Mouse (Mus musculus): Measurements from ENCODE around the gene Gm21560. TPM values are rescaled to one million over a fixed set of nuclear protein-coding genes. Genes with fewer than 3 reads are reported as not detected.
"Not testable (repeated sequence)": the region's sequence is repeated elsewhere in the genome, so short reads cannot be mapped to it uniquely, and the experiment has no call there.

The Gm21560 gene
- under 1 TPM; 0.40 to 0.75 TPM for total RNA-seq (2021)
- long read RNA-seq, experiment 1, result 0 reads
- long read RNA-seq, experiment 2, result 0 reads

DNA sequence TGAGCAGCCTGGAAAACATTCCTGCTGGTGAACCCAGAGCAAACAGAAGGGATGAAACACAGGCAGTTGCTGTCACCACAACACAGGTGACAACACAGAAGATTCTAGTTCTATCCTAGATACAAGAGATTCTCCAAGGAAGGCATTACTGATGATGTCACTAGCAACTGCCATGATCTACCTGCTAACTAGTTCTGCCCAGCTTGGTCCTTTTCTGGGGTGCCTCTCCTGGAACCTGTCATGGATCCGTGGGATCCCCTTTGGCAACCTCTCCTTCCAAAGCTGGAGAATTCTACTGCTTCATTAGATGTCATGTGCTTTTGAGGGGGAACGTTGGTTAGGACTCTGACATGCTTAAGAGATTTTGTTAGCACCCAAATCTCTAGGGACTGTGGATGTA, at the start of gene Gm21560:
TSS of gene Gm21560 (minus strand) at position 101 of the 400 bp plus-strand sequence.
- not testable (repeated sequence) for DNase-seq

DNA sequence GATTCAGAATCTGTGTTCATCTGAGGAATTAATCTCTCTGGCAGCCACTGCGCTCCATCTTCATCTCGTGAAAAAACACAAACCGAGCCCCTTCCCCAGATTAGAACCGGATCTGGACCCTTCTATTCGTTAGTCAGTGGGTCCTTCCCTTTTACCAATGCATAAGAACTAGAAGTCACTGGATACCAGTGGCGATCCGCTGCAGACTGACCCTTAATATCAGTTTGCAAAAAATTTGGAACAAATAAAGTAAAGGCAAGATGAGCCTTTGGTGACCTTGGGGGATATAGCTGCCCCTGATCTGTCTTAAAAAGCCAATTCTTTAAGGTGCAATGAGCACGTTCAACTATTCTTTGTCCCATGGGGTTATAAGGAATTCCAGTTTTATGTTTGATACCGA, 55.6 kb downstream of the Gm21560 start:
- not testable (repeated sequence) for DNase-seq

DNA sequence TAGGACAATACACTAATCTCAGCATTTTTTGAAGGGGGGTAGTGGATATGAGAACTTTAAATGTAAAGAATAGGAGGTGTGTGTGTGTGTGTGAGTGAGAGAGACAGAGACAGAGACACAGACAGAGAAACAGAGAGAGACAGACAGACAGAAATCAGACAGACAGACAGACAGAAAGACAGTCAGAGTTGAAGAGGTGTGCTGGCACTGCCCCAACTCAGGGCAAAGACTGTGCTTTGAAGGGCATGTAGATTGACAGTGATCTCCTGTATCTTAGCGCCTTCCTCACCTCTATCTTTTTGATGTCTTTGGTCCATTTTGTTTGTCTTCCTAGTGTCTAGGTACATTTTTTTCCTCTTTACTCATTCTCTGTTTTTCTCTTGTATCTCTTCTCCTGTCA, 58.0 kb downstream of the Gm21560 start:
- DNase-seq, result not testable (repeated sequence)

Other genes with a start within 250 kb of the Gm21560 start
- not detected for gene Gm3453, start 240.2 kb downstream of the Gm21560 start, total RNA-seq (2021)
- not detected for gene Gm6337, start 161.0 kb downstream of the Gm21560 start, total RNA-seq (2021)
- gene Gm8206, start 125.3 kb downstream of the Gm21560 start, total RNA-seq (2021), result not detected
- under 1 TPM; 0.16 to 0.79 TPM for gene Gm3468, start 110.6 kb downstream of the Gm21560 start, total RNA-seq (2021)
- not detected for gene Gm3476, start 93.5 kb downstream of the Gm21560 start, total RNA-seq (2021)
- under 1 TPM; 0.54 to 0.90 TPM for gene Gm3411, start 68.0 kb upstream of the Gm21560 start, total RNA-seq (2021)
- not detected for gene Gm21103, start 85.6 kb upstream of the Gm21560 start, total RNA-seq (2021)
- not detected for gene Gm3618, start 124.4 kb upstream of the Gm21560 start, total RNA-seq (2021)
- not detected for gene Gm16440, start 171.0 kb upstream of the Gm21560 start, total RNA-seq (2021)
- not detected for gene Gm3591, start 193.2 kb upstream of the Gm21560 start, total RNA-seq (2021)
- gene Gm3594, start 225.3 kb upstream of the Gm21560 start, total RNA-seq (2021), result not detected